Mouse (Mus musculus) C3H10T1/2 (cell line): Measurements from ENCODE around the gene Gm14391. TPM values are rescaled to one million over a fixed set of nuclear protein-coding genes. Genes with fewer than 3 reads are reported as not detected.

Experiments
- polyA plus RNA-seq, 2 experiments: library from polyadenylated mRNA; unstranded; fragments of >200 nt; fragmentation: generic; extraction: Trizol; gene quantifications; one replicate each; pipeline ENCODE4 v1.2.1; 2012; ENCODE audit warnings: missing spikeins in 2 of 2

Gm14391 gene
- polyA plus RNA-seq: 1 to 10 TPM in 1 of 2 experiments, under 1 TPM in 1; 0.73 to 6.5 TPM

DNA sequence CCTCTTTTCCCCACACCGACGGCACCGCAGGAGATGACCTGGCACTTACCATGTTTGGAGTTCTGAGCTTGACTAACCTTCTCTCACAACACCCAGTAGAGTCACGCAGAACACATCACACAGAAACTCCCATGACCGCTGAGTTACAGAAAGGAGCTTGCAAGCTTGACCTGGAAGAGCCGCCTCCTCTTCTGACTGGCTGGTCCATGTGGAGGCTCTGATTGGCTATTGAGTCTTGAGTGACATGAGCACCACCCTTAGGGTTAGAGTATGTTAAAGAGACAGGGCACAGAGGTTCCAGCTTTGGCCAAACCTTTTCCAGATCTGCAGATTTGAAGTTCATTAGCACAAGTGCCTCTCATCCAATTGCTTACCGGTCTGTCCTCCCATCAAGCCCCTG is at the start of gene Gm14391:
Gm14391 (minus strand) TSS at position 186 of the 400 bp plus-strand sequence.

GRCm38 (mm10) chr2:175175401-175176180 is 31.1 kb downstream of the Gm14391 start, which contains the start of gene Gm14443:
TSS of gene Gm14443 (minus strand) at chr2:175175871.

GRCm38 (mm10) chr2:175141993-175142295 is 64.8 kb downstream of the Gm14391 start, which contains the start of gene Gm14399:
TSS of gene Gm14399 (minus strand) at chr2:175142012.

Other genes starting within 250 kb of the Gm14391 start
- under 1 TPM in 1 of 2 experiments, not detected in 1; 0.11 TPM for gene Gm14444, start 196.7 kb downstream of the Gm14391 start, polyA plus RNA-seq
- gene Gm14393, start 139.1 kb downstream of the Gm14391 start, polyA plus RNA-seq: under 1 TPM in 1 of 2 experiments, not detected in 1; 0.74 TPM
- 1 to 10 TPM in 1 of 2 experiments, under 1 TPM in 1; 0.16 to 1.2 TPM for gene Gm14399, start 64.9 kb downstream of the Gm14391 start, polyA plus RNA-seq
- gene Gm14443, start 31.0 kb downstream of the Gm14391 start, polyA plus RNA-seq: under 1 TPM; 0.02 to 0.35 TPM
- gene Gm14440, start 68.2 kb upstream of the Gm14391 start, polyA plus RNA-seq: not detected
- 1 to 10 TPM in 1 of 2 experiments, under 1 TPM in 1; 0.18 to 2.1 TPM for gene Gm4631, start 131.3 kb upstream of the Gm14391 start, polyA plus RNA-seq
- under 1 TPM; 0.11 to 0.45 TPM for gene Zfp968, start 165.5 kb upstream of the Gm14391 start, polyA plus RNA-seq
- gene Gm4724, start 228.9 kb upstream of the Gm14391 start, polyA plus RNA-seq: 1 to 10 TPM in 1 of 2 experiments, under 1 TPM in 1; 0.14 to 7.7 TPM